Mouse (Mus musculus) thymus, adult 2 months (tissue): ENCODE measurements around the gene Fhad1.

ENCODE experiments used
- CTCF ChIP-seq: fragments of 200-500 bp; IDR thresholded peaks from 2 replicates; pipeline ENCODE4 v1.5.1; 2012; ENCODE audit warnings: mild to moderate bottlenecking, control low read depth, low read length, moderate library complexity, borderline replicate concordance; ENCODE audit not compliant: control insufficient read depth, poor library complexity, insufficient read depth; ENCODE audit errors: extremely low read depth
- POLR2A ChIP-seq: fragments of 200-500 bp; IDR thresholded peaks from 2 replicates; pipeline ENCODE4 v1.6.1; 2012; ENCODE audit warnings: mild to moderate bottlenecking, low read length, control low read depth, moderate library complexity; ENCODE audit not compliant: control insufficient read depth, poor library complexity, insufficient read depth; ENCODE audit errors: extremely low read depth

GRCm38 (mm10) chr4:141879074-141879473 is 135.8 kb downstream of the Fhad1 start:
- TF ChIP-seq CTCF (no peak), POLR2A (no peak)
